Mouse (Mus musculus): ENCODE results near the gene Spn.
A peak's percentile ranks its signal among the peaks of the same experiment; 100 is the strongest.

DNA sequence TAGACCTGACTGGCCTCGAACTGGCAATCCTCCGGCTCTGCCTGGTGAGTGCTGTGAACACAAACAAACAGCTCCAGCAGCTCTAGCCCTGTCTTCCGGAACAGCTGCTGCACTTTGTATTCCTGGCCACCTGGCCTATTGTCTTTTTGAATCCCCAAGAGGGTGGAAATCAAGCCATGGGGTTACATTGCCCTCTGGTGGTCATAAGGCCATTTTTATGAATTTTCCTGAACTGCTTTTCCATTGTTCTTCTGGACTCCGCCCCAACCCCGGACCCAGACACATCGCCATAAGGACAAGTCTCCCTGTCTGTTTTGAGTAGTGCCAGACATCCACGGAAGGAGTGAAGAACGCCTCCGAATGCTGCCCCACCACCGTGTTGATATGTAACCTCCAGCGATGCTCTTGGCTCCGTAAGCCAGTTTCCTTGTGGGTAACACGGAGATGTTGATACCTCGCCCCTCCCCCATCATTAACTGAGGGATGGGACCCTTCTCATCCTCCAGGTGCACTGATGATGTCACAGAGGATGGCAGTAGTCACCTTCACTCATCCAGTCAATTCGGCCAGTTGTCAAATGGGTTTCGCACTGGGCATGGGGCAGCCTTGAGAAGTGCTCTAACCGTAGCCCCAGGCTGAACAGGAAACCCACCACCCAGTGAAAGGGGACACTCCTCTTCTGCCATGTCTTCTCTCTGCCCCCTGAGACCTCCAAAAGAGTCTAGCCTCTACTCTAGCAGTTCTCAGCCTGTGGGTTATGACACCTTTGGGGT is 32.9 kb downstream of the Spn start:
- peak; percentile 89 for TF ChIP-seq CTCF (IDR thresholded peaks at IDR 0.05; ENCODE audit: low read depth)
- TF ChIP-seq EP300 (IDR thresholded peaks at IDR 0.05; ENCODE audit: low read depth): no peak
